Mouse (Mus musculus) liver, postnatal 0 days (tissue): ENCODE measurements at regions not wholly inside any gene's neighbourhood (a gene's known extent, or its start where the extent isn't known, plus 50 kb on each side); places are given as distances from the start of the nearest gene placed in this dataset.

Experiments
- CTCF ChIP-seq: sonication (generic); IDR thresholded peaks from 2 replicates; pipeline ENCODE4 v1.5.1; 2016; ENCODE audit warnings: antibody characterized with exemption, low read depth
- EP300 ChIP-seq: IDR thresholded peaks from 2 replicates; pipeline ENCODE4 v1.6.1; 2016; ENCODE audit warnings: antibody characterized with exemption, low read depth, mild to moderate bottlenecking

DNA sequence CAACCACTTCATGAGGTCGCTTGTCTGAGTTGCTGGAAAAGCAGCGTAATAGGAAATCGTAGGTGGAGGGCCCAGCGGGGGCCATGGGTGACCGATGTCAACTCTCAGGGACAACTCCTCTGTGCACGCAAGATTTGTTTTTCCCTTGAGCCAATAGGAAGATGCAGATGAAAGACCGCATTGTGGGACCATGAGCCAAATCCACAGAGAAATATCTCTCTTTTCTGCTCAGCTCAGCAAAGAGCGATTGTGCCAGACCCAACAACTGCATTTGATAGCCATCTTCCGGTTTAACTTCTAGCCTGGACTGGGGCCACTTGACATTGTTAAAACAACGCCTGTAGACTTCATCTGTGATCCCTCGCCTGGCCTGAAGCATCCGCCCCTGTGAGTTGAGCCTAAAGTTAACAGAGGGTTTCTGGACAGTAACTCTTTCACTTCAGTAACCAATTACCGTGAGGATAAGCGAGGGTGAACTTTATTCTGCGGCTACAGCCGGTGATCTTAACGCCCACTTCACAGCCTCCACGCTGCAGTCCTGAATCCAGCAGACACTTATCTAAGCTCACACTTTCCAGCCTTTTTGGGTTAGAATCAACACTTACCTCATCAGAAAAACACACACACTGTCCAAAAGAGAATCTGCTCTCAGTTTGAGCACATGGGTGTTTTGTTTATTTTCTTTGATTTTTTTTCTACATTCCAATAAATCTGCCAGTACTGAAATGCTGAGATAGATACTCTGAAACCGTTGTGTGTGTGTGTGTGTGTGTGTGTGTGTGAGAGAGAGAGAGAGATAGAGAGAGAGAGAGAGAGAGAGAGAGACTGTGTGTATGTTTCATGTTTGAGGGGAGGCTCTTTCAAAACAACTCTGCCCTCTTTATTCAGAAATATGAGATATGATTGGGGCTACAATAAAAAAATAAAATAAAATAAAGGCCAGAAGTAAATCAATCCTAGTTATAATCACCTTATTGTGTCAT is 111.9 kb downstream of the Tomm20 start:
- TF ChIP-seq CTCF = no peak
- peak; percentile 39; the same call in 1 of the 2 replicates for TF ChIP-seq EP300
